Mouse (Mus musculus) embryonic facial prominence, embryonic 11.5 days (tissue): ENCODE results near the gene Lat. TPM values are rescaled to one million over a fixed set of nuclear protein-coding genes. Genes with fewer than 3 reads are reported as not detected.

Experiments used
- ATAC-seq: fragments of 200-750 bp; cut with Nextera tagmentation; replicated peaks from 2 replicates; pipeline ENCODE4 v1.8.0; 2017; ENCODE audit warnings: low read depth; ENCODE audit not compliant: insufficient number of reproducible peaks, low FRiP score, low TSS enrichment
- DNase-seq: peaks from one replicate; pipeline ENCODE4 v3.0.0-alpha.2; 2015; ENCODE audit warnings: low spot score
- H3K27ac ChIP-seq: fragments of 300-500 bp; sonication (generic); replicated peaks from 2 replicates; pipeline ENCODE4 v1.5.1; 2014; ENCODE audit warnings: mild to moderate bottlenecking, low read depth, low read length, control low read depth
- H3K27me3 ChIP-seq: fragments of 300-500 bp; sonication (generic); 2 replicates; pipeline ENCODE4 v1.6.1; 2014; ENCODE audit warnings: mild to moderate bottlenecking, low read length, moderate library complexity, mixed read lengths; ENCODE audit not compliant: control insufficient read depth, insufficient read depth
- H3K36me3 ChIP-seq: fragments of 300-500 bp; sonication (generic); replicated peaks from 2 replicates; pipeline ENCODE4 v1.6.1; 2014; ENCODE audit warnings: low read depth, mild to moderate bottlenecking, low read length, moderate library complexity, mixed read lengths; ENCODE audit not compliant: control insufficient read depth, insufficient read depth
- H3K4me1 ChIP-seq: fragments of 300-500 bp; sonication (generic); 2 replicates; pipeline ENCODE4 v1.6.1; 2014; ENCODE audit warnings: low read length, mixed read lengths; ENCODE audit not compliant: control insufficient read depth, insufficient read depth
- H3K4me2 ChIP-seq: fragments of 300-500 bp; sonication (generic); 2 replicates; pipeline ENCODE4 v1.6.1; 2014; ENCODE audit warnings: low read depth, mild to moderate bottlenecking, control low read depth, low read length, moderate library complexity
- H3K4me3 ChIP-seq: fragments of 300-500 bp; sonication (generic); 2 replicates; pipeline ENCODE4 v1.5.1; 2014; ENCODE audit warnings: low read depth, low read length, control low read depth
- H3K9ac ChIP-seq: fragments of 300-500 bp; sonication (generic); replicated peaks from 2 replicates; pipeline ENCODE4 v1.6.1; 2014; ENCODE audit warnings: mild to moderate bottlenecking, control low read depth, low read length
- H3K9me3 ChIP-seq: fragments of 300-500 bp; sonication (generic); replicated peaks from 2 replicates; pipeline ENCODE4 v1.6.1; 2016; ENCODE audit warnings: mild to moderate bottlenecking, low read length, inconsistent platforms, mixed read lengths; ENCODE audit not compliant: control insufficient read depth
- WGBS: fragments of 180-500 bp; shearing (Covaris S2); extraction: QIAGEN DNeasy Blood & Tissue Kit; methylation state at CpG from one replicate; pipeline ENCODE4 v1.1.7; 2014; 5-methylcytosine and 5-hydroxymethylcytosine counted together
- polyA plus RNA-seq: library from polyadenylated mRNA; unstranded; fragments of >200 nt; fragmentation: Nextera tagmentation; extraction: Ambion mirVana; gene quantifications from 2 replicates; pipeline ENCODE4 v1.2.1, GENCODE M21; 2014

Lat gene
- polyA plus RNA-seq, 1 experiment from 2014 or later, result 2.1 TPM

DNA sequence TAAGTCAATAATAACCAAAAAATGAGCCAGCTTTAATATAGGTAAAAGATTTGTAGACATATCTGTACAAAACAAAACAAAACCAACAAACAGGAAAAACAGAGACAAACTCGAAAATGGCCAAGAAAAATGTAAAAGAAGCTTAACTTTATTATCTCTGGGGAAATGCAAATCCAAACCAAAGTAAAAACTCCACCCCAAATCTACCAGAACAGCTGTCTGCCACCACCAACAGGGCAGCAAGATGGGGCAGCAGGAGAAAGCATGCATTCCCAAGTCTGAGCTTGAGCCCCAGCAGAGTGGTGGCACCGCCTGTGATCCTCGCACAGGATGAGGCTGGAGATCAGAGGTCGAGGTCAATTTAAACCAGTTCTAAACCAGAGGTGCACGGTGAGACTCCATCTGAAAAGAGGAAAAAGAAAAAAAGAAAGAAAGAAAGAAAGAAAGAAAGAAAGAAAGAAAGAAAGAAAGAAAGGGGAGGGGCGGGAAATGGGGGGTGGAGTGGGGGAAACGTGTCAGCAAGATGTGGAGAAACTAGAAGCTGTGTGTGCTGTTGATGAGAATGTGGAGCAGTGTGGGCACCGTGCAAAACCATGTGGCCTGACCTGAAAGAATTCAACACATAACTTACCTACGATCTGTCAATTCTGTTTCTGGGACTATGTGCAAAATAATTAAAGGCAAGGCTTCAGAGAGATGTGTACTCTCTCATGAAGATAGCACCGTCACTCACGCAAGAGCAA, 15.9 kb downstream of the Lat start:
- WGBS, result 61% methylated on average over 11 of the region's 11 CpGs
- no peaks in the 10 kb centered on the region for H3K9me3 ChIP-seq
- H3K9ac ChIP-seq, result no peak overlapping the region
- no peak overlapping the region for H3K27ac ChIP-seq
- no peaks in the 10 kb centered on the region for H3K27me3 ChIP-seq
- no peak overlapping the region for H3K4me2 ChIP-seq
- H3K4me3 ChIP-seq, result no peak overlapping the region
- no peaks in the 10 kb centered on the region for H3K36me3 ChIP-seq
- DNase-seq (no peak), ATAC-seq (no peak)
- H3K4me1 ChIP-seq, result no peaks in the 10 kb centered on the region

GRCm38 (mm10) chr7:126351419-126351951, 17.9 kb downstream of the Lat start:
- DNase-seq (no peak), ATAC-seq (no peak)
- no peak overlapping the region for H3K4me2 ChIP-seq
- no peak overlapping the region for H3K9ac ChIP-seq
- 49% methylated on average over 10 of the region's 10 CpGs for WGBS
- no peaks in the 10 kb centered on the region for H3K4me1 ChIP-seq
- no peak overlapping the region for H3K27ac ChIP-seq
- H3K9me3 ChIP-seq, result no peaks in the 10 kb centered on the region
- H3K4me3 ChIP-seq, result no peak overlapping the region
- no peaks in the 10 kb centered on the region for H3K36me3 ChIP-seq
- H3K27me3 ChIP-seq, result no peaks in the 10 kb centered on the region

- Histone ChIP-seq H3K9me3 (no peaks in the 10 kb centered on the region), H3K4me2 (no peak overlapping the region; the same call in 1 of the 2 replicates), H3K27me3 (no peaks in the 10 kb centered on the region), H3K9ac (no peak overlapping the region), H3K4me3 (no peak overlapping the region), H3K27ac (no peak overlapping the region), H3K4me1 (no peaks in the 10 kb centered on the region), H3K36me3 (no peaks in the 10 kb centered on the region)
- DNase-seq, result no peak
- ATAC-seq, result no peak
- 68% methylated on average over 20 of the region's 20 CpGs for WGBS
Measured at GRCm38 (mm10) chr7:126350748-126351418, 18.5 kb downstream of the Lat start.

DNA sequence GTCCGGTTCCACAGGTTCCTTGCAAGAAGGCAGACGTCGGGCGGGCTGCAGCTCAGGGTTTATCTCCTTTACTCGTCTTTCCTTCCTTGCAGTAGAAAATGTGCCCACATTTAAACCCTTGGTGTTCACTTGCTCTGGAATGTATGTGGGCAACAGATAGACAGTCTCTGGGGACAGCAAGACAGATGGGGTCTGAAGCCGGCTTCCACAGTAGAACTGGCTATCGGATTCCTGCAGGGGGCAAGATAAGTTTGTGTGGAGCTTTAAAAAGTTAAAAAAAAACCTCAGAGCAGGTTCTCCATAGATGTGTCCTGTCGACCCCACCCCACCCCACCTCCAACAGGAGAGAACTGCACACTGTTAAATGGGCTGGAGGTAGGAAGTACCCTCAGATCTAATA, 21.1 kb downstream of the Lat start:
- ATAC-seq, result no peak
- Histone ChIP-seq H3K4me2 (no peak overlapping the region), H3K36me3 (no peaks in the 10 kb centered on the region), H3K27me3 (no peaks in the 10 kb centered on the region), H3K9me3 (no peaks in the 10 kb centered on the region), H3K27ac (no peak overlapping the region), H3K4me3 (no peak overlapping the region), H3K4me1 (no peaks in the 10 kb centered on the region; the same call in 1 of the 2 replicates), H3K9ac (no peak overlapping the region)
- WGBS, result 71% methylated on average over 8 of the region's 8 CpGs
- DNase-seq, result no peak

- no peak overlapping the region for H3K4me2 ChIP-seq
- no peak overlapping the region for H3K9ac ChIP-seq
- no peaks in the 10 kb centered on the region for H3K9me3 ChIP-seq
- no peak for DNase-seq
- no peaks in the 10 kb centered on the region for H3K36me3 ChIP-seq
- H3K4me1 ChIP-seq, result no peaks in the 10 kb centered on the region; the same call in 1 of the 2 replicates
- no peaks in the 10 kb centered on the region for H3K27me3 ChIP-seq
- no peak for ATAC-seq
- 58% methylated on average over 1 of the region's 1 CpGs for WGBS
- no peak overlapping the region for H3K4me3 ChIP-seq
- no peak overlapping the region for H3K27ac ChIP-seq
Measured at GRCm38 (mm10) chr7:126347098-126347497, 22.3 kb downstream of the Lat start.

DNA sequence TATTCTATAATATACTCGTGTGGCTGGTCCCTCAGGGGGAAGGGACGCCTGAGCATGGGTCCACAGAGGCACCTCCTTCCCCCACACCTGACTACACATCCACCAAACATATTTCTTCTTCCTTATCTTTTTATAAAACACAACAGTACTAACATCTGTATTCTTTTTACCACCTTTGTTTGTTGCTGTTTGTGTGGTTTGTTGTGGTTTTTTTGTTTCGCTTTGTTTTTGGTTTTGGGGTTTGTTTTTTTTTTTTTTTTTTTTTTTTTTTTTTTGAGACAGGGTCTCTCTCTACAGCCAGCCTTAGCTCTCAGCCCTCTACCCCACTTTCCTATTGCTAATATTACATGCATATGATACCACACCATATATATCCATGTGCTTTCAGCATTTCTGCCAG, 23.4 kb downstream of the Lat start:
- Histone ChIP-seq H3K9me3 (no peaks in the 10 kb centered on the region), H3K36me3 (no peaks in the 10 kb centered on the region), H3K27ac (no peak overlapping the region), H3K4me2 (no peak overlapping the region), H3K4me3 (no peak overlapping the region), H3K4me1 (no peaks in the 10 kb centered on the region; the same call in 1 of the 2 replicates), H3K27me3 (no peaks in the 10 kb centered on the region), H3K9ac (no peak overlapping the region)
- WGBS, result 44% methylated on average over 3 of the region's 3 CpGs
- no peak for DNase-seq
- no peak for ATAC-seq

- no peak overlapping the region for H3K4me2 ChIP-seq
- ATAC-seq, result no peak
- DNase-seq, result no peak
Measured at GRCm38 (mm10) chr7:126345557-126345956, 23.8 kb downstream of the Lat start.

GRCm38 (mm10) chr7:126340896-126341295, 28.5 kb downstream of the Lat start:
- no peak for ATAC-seq
- Histone ChIP-seq H3K9ac (no peak overlapping the region), H3K9me3 (no peaks in the 10 kb centered on the region), H3K4me3 (no peak overlapping the region), H3K4me1 (no peaks in the 10 kb centered on the region; the same call in 1 of the 2 replicates), H3K4me2 (no peak overlapping the region), H3K27ac (no peak overlapping the region), H3K27me3 (no peaks in the 10 kb centered on the region), H3K36me3 (no peaks in the 10 kb centered on the region)
- DNase-seq, result no peak
- 52% methylated on average over 6 of the region's 6 CpGs for WGBS

More at GRCm38 (mm10) chr7:126345557-126345956, 23.8 kb downstream of the Lat start:
- Histone ChIP-seq H3K27me3 (no peaks in the 10 kb centered on the region), H3K36me3 (no peaks in the 10 kb centered on the region), H3K27ac (no peak overlapping the region), H3K9me3 (no peaks in the 10 kb centered on the region), H3K9ac (no peak overlapping the region), H3K4me1 (no peaks in the 10 kb centered on the region; the same call in 1 of the 2 replicates), H3K4me3 (no peak overlapping the region)
- WGBS, result 78% methylated on average over 3 of the region's 3 CpGs
